Mouse (Mus musculus) G1E (cell line): ENCODE results near the gene Timmdc1.

ENCODE experiments used
- CTCF ChIP-seq: IDR thresholded peaks from 2 replicates; pipeline ENCODE4 v1.5.1; 2012; ENCODE audit warnings: low read depth, low read length, inconsistent platforms, mixed read lengths
- GATA1 ChIP-seq: IDR thresholded peaks from 2 replicates; pipeline ENCODE4 v1.6.1; 2012; ENCODE audit warnings: borderline replicate concordance, low read length, inconsistent platforms, mixed read lengths
- GATA2 ChIP-seq: IDR thresholded peaks from 2 replicates; pipeline ENCODE4 v1.6.1; 2012; ENCODE audit warnings: low read depth, low read length, inconsistent platforms, borderline replicate concordance
- POLR2AphosphoS5 ChIP-seq: IDR thresholded peaks from 2 replicates; pipeline ENCODE4 v1.6.1; 2012; ENCODE audit warnings: low read depth, low read length, inconsistent platforms; ENCODE audit not compliant: insufficient replicate concordance
- TAL1 ChIP-seq: conservative IDR thresholded peaks from 2 replicates; pipeline ENCODE4 v1.6.1; 2012; ENCODE audit warnings: low read depth, low read length, inconsistent platforms, mixed read lengths

DNA sequence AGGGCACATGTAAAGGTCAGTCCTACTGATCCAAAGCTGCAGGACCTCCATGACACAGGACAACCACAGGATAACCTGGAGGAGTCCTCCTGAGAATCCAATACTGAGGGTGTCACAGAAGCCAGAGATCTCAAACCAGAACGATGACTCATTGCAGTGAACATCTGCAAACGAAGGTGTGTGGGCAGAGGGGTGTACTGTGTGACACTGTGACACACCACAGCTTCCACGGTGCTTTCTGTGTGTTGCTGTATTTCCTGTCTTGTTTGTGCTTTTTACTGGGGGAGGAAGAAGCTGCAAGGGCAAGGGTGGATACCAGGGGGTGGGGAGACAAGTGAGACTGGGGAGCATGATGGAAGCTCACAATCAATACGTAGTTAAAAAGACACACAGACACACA, 18.9 kb downstream of the Timmdc1 start:
- no peak for TF ChIP-seq CTCF
- no peak for TF ChIP-seq POLR2AphosphoS5
- no peak for TF ChIP-seq GATA1
- TF ChIP-seq TAL1 = no peak
- TF ChIP-seq GATA2 = no peak
